Mouse (Mus musculus) kidney, postnatal 0 days (tissue): Measurements from ENCODE around the gene Taf15. TPM values are rescaled to one million over a fixed set of nuclear protein-coding genes. Genes with fewer than 3 reads are reported as not detected.
A peak's percentile ranks its signal among the peaks of the same experiment; 100 is the strongest.

ENCODE experiments used
- ATAC-seq: fragments of 200-750 bp; cut with Nextera tagmentation; replicated peaks from 2 replicates; pipeline ENCODE4 v1.8.0; 2017; ENCODE audit warnings: low read depth, moderate number of reproducible peaks, moderate TSS enrichment, moderate library complexity; ENCODE audit not compliant: low FRiP score
- DNase-seq: peaks from one replicate; pipeline ENCODE4 v3.0.0-alpha.2; 2016; ENCODE audit warnings: low spot score
- H3K27ac ChIP-seq: fragments of 300-500 bp; sonication (generic); 2 replicates; pipeline ENCODE4 v1.5.1; 2014; ENCODE audit warnings: mild to moderate bottlenecking
- H3K27me3 ChIP-seq: fragments of 300-500 bp; sonication (generic); 2 replicates; pipeline ENCODE4 v1.6.1; 2014; ENCODE audit warnings: low read length, mixed read lengths; ENCODE audit not compliant: insufficient read depth
- H3K36me3 ChIP-seq: fragments of 300-500 bp; sonication (generic); 2 replicates; pipeline ENCODE4 v1.6.1; 2014; ENCODE audit warnings: low read length, mixed read lengths; ENCODE audit not compliant: insufficient read depth
- H3K4me1 ChIP-seq: fragments of 300-500 bp; sonication (generic); replicated peaks from 2 replicates; pipeline ENCODE4 v1.6.1; 2014; ENCODE audit warnings: antibody characterized with exemption, low read length, mixed read lengths; ENCODE audit not compliant: insufficient read depth
- H3K4me2 ChIP-seq: fragments of 300-500 bp; sonication (generic); 2 replicates; pipeline ENCODE4 v1.6.1; 2014; ENCODE audit warnings: mild to moderate bottlenecking, low read length, moderate library complexity, mixed read lengths
- H3K4me3 ChIP-seq: fragments of 300-500 bp; sonication (generic); replicated peaks from 2 replicates; pipeline ENCODE4 v1.5.1; 2014; ENCODE audit warnings: low read depth, low read length
- H3K9ac ChIP-seq: fragments of 300-500 bp; sonication (generic); 2 replicates; pipeline ENCODE4 v1.6.1; 2014; ENCODE audit warnings: low read depth, low read length
- H3K9me3 ChIP-seq: fragments of 300-500 bp; sonication (generic); replicated peaks from 2 replicates; pipeline ENCODE4 v1.6.1; 2016; ENCODE audit warnings: low read length, inconsistent platforms, mixed read lengths
- CTCF ChIP-seq: IDR thresholded peaks from 2 replicates; pipeline ENCODE4 v1.5.1; 2016; ENCODE audit warnings: antibody characterized with exemption, low read depth, mild to moderate bottlenecking, moderate library complexity
- WGBS: fragments of 180-500 bp; shearing (Covaris S2); extraction: QIAGEN DNeasy Blood & Tissue Kit; methylation state at CpG from one replicate; pipeline ENCODE4 v1.1.7; 2014; 5-methylcytosine and 5-hydroxymethylcytosine counted together
- polyA plus RNA-seq: library from polyadenylated mRNA; unstranded; fragments of >200 nt; fragmentation: Nextera tagmentation; extraction: Ambion mirVana; gene quantifications from 2 replicates; pipeline ENCODE4 v1.2.1, GENCODE M21; 2015

The Taf15 gene
- polyA plus RNA-seq, 1 experiment from 2014 or later, result 5.7 TPM

DNA sequence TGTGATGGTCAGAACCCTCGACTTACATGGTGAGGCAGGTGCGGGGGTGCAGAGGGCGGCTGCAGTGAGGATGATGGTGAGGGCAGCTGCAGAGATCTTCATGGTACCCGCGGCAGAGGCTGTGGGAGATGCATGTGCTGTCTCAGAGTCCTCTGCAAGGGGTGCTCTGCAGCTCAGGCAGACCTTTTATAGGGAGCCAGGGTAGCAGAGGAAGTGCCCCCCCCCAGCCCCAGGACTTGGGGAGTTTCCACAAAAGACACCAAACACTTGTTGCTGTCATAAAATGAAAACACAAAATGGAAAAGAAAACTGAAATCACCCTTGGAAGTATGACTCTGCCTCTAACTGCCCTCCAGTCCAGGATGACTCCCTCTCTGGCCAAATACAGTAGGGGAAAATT, 57.5 kb downstream of the Taf15 start, which contains the start of gene Ccl5:
TSS of gene Ccl5 (minus strand) at position 159 of the 400 bp plus-strand sequence.
- Histone ChIP-seq H3K4me1 (0 out of 2 replicates have a peak, but pooled peaks cover 4% of the 10 kb centered on the region), H3K27ac (no peak within 1 kb of the TSS), H3K4me3 (no peak within 1 kb of the TSS), H3K9me3 (no peaks in the 10 kb centered on the region), H3K27me3 (no peaks in the 10 kb centered on the region), H3K36me3 (no peaks in the 10 kb centered on the region), H3K9ac (no peak within 1 kb of the TSS), H3K4me2 (no peak within 1 kb of the TSS)
- TF ChIP-seq CTCF, result no peak
- WGBS, result 89% methylated on average over 5 of the region's 5 CpGs
- DNase-seq, result no peak
- no peak for ATAC-seq

- no peak for TF ChIP-seq CTCF
- no peak overlapping the region for H3K27ac ChIP-seq
- no peak for DNase-seq
- no peak overlapping the region for H3K4me3 ChIP-seq
- no peak for ATAC-seq
- H3K9ac ChIP-seq, result no peak overlapping the region
- no peaks in the 10 kb centered on the region for H3K9me3 ChIP-seq
- no peaks in the 10 kb centered on the region for H3K27me3 ChIP-seq
- 0 out of 2 replicates have a peak, but pooled peaks cover 4% of the 10 kb centered on the region for H3K4me1 ChIP-seq
- H3K4me2 ChIP-seq, result no peak overlapping the region
- no peaks in the 10 kb centered on the region for H3K36me3 ChIP-seq
- 100% methylated on average over 1 of the region's 1 CpGs for WGBS
Observed at GRCm38 (mm10) chr11:83533192-83533591, 60.3 kb downstream of the Taf15 start.

DNA sequence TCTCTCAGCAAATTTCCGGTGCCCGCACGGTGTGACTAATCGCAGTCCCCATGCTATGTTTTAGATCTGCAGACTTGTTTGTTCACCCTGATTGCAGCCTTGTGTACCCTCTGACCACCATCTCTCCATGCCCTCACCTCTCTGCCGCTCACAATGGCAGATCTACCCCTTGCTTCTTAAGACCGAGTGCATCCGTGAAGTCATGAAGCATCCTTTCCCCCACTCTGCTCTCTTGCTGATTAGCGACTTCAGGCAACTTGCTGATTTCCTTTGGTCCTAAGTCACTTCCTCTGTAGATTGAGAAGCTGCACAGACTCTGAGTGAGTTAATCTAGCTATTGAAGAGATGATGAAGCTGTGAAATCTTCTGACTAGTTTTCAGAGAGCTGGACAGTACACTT, 61.3 kb downstream of the Taf15 start:
- H3K27me3 ChIP-seq, result no peaks in the 10 kb centered on the region
- no peak overlapping the region for H3K9ac ChIP-seq
- H3K4me3 ChIP-seq, result no peak overlapping the region
- ATAC-seq (no peak), DNase-seq (no peak)
- H3K36me3 ChIP-seq, result no peaks in the 10 kb centered on the region
- 63% methylated on average over 8 of the region's 8 CpGs for WGBS
- TF ChIP-seq CTCF, result no peak
- H3K27ac ChIP-seq, result no peak overlapping the region
- H3K9me3 ChIP-seq, result no peaks in the 10 kb centered on the region
- H3K4me1 ChIP-seq, result 0 out of 2 replicates have a peak, but pooled peaks cover 4% of the 10 kb centered on the region
- peak overlapping the region; percentile 46 for H3K4me2 ChIP-seq

DNA sequence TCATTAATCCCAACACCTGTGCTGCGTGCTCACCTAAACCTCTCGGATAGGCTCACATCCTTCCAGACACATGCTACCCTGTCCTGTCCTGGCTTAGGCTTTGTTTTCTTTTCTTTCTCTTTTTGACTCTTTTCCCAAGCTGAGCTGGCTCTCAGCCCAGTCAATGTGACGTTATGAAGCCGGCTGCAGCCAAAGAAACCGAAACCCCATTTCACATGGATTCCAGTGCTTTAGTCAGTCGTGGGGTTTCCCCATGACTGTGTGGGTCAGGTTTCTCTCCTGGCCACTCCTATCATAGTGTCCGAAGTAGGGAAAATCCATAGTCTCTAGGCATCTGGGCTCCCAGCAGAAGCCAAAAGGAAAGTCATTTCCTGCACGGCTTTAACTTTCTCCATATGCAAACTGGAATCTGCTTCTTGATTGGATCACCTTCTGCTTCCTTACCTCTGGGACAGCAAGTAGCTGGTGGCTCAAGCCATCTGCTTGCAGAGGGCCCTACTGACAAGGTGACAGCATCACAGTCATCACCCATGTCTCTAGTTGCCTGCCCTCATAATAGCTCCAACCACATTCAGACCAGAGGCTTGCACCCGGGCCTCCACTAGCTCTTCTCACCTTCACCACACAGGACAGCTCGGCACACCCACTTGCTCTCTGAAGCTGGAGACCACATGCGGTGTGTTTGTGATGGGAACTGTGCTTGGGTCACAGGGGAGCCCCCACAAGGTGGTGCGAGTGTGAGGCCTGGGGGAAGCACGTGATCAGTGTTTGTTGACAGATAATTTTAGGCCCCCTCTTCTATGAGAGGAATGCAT, 61.9 kb downstream of the Taf15 start:
- Histone ChIP-seq H3K9ac (no peak overlapping the region), H3K36me3 (no peaks in the 10 kb centered on the region), H3K4me3 (peak overlapping the region; percentile 0; the same call in 1 of the 2 replicates), H3K9me3 (no peaks in the 10 kb centered on the region), H3K27ac (no peak overlapping the region), H3K4me1 (0 out of 2 replicates have a peak, but pooled peaks cover 4% of the 10 kb centered on the region), H3K4me2 (peak overlapping the region; percentile 46), H3K27me3 (no peaks in the 10 kb centered on the region)
- DNase-seq, result peak; percentile 83
- no peak; the same call in 1 of the 2 replicates for ATAC-seq
- TF ChIP-seq CTCF, result no peak
- 28% methylated on average over 13 of the region's 13 CpGs for WGBS

DNA sequence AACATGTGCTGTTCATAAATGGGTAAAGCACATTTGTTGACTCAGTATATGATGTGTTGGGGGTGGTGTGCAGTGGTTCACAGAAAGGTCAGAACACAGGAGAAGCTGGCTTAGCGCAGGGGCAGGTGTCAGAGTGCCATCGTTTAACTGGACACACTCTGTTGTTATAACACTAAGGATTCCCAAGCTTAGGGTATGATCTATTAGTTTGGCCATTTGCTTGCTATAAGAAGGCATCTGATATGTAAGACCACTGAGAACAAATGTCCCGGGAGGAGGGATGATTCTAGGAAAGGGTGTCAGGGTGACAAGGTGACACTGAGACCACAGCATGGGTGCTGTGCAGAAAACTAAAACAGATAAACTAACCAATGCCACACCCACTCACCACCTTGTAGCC, 63.9 kb downstream of the Taf15 start:
- Histone ChIP-seq H3K4me2 (no peak overlapping the region), H3K9me3 (no peaks in the 10 kb centered on the region), H3K4me1 (0 out of 2 replicates have a peak, but pooled peaks cover 4% of the 10 kb centered on the region), H3K4me3 (no peak overlapping the region), H3K9ac (no peak overlapping the region), H3K27me3 (no peaks in the 10 kb centered on the region), H3K27ac (no peak overlapping the region), H3K36me3 (no peaks in the 10 kb centered on the region)
- TF ChIP-seq CTCF, result no peak
- ATAC-seq (no peak), DNase-seq (no peak)
- WGBS, result 69% methylated on average over 3 of the region's 3 CpGs

- ATAC-seq, result peak; percentile 43; the same call in 1 of the 2 replicates
- no peak for DNase-seq
- no peaks in the 10 kb centered on the region for H3K36me3 ChIP-seq
- H3K4me1 ChIP-seq, result 0 out of 2 replicates have a peak, but pooled peaks cover 4% of the 10 kb centered on the region
- TF ChIP-seq CTCF, result no peak
- no peak overlapping the region for H3K4me2 ChIP-seq
- WGBS, result 47% methylated on average over 3 of the region's 3 CpGs
- H3K4me3 ChIP-seq, result no peak overlapping the region
- no peaks in the 10 kb centered on the region for H3K27me3 ChIP-seq
- no peaks in the 10 kb centered on the region for H3K9me3 ChIP-seq
- no peak overlapping the region for H3K9ac ChIP-seq
- H3K27ac ChIP-seq, result 0 out of 2 replicates have a peak overlapping the region, but pooled peaks have one; percentile 26
Observed at GRCm38 (mm10) chr11:83538705-83539314, 65.9 kb downstream of the Taf15 start.
